Mouse (Mus musculus): ENCODE results near the gene Cox7a2l.

GRCm38 (mm10) chr17:83481551-83481950 is 35.6 kb downstream of the Cox7a2l start:
- TF ChIP-seq CTCF (IDR thresholded peaks at IDR 0.05) = no peak
- TF ChIP-seq EP300 (IDR thresholded peaks at IDR 0.05) = no peak
